Mouse (Mus musculus): ENCODE measurements around the gene Mical1. TPM values are rescaled to one million over a fixed set of nuclear protein-coding genes. Genes with fewer than 3 reads are reported as not detected.
"Not testable (repeated sequence)": the region's sequence is repeated elsewhere in the genome, so short reads cannot be mapped to it uniquely, and the experiment has no call there.

The Mical1 gene
- polyA plus RNA-seq, 1 experiment from 2014 or later: 38.9 TPM

DNA sequence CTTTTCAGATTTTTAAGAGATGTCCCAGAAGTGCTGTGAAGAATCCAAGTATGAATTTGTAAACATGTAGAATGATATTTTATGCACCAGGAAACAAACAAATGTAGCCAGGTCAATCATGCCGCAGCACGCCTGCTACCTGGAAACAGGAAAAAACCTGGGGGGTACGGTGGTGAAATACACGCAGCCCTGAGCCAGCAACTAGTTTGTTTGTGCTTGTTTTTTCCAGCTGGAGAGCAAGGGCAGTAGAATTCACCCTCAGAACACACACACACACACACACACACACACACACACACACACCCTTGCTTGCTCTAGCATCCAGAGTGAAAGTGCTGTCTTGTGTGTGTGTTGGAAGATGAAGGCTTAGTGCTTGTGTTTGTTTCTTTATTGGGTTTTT is 15.0 kb downstream of the Mical1 start:
- Histone ChIP-seq H3K27ac (ENCODE audit: poor library complexity, severe bottlenecking) (no peak overlapping the region), H3K27me3 (replicated peaks) (no peaks in the 10 kb centered on the region), H3K4me1 (replicated peaks) (peaks cover 24% of the 10 kb centered on the region), H3K9me3 (replicated peaks) (no peaks in the 10 kb centered on the region), H3K36me3 (peaks cover 26% of the 10 kb centered on the region), H3K4me2 (no peak overlapping the region), H3K4me3 (no peak overlapping the region), H3K9ac (no peak overlapping the region)
- 55% methylated on average over 4 of the region's 4 CpGs for WGBS
- no peak for ATAC-seq (ENCODE audit: insufficient number of reproducible peaks, low FRiP score)

- ATAC-seq (ENCODE audit: insufficient number of reproducible peaks, low FRiP score): no peak
- H3K4me1 ChIP-seq (replicated peaks): 0 out of 2 replicates have a peak, but pooled peaks cover 5% of the 10 kb centered on the region
- H3K9ac ChIP-seq: no peak overlapping the region
- H3K27ac ChIP-seq (ENCODE audit: poor library complexity, severe bottlenecking): no peak overlapping the region
- WGBS: 53% methylated on average over 4 of the region's 4 CpGs
- no peak overlapping the region for H3K4me3 ChIP-seq
- H3K4me2 ChIP-seq: no peak overlapping the region
- H3K27me3 ChIP-seq (replicated peaks): no peaks in the 10 kb centered on the region
- H3K36me3 ChIP-seq: no peaks in the 10 kb centered on the region
- 0 out of 2 replicates have a peak, but pooled peaks cover 3% of the 10 kb centered on the region for H3K9me3 ChIP-seq (replicated peaks)
Observed at GRCm38 (mm10) chr10:41500941-41501340, 24.8 kb downstream of the Mical1 start.

GRCm38 (mm10) chr10:41504996-41505395 is 28.9 kb downstream of the Mical1 start:
- ATAC-seq (ENCODE audit: insufficient number of reproducible peaks, low FRiP score): no peak
- 100% methylated on average over 1 of the region's 1 CpGs for WGBS
- Histone ChIP-seq H3K27me3 (replicated peaks) (peaks cover 4% of the 10 kb centered on the region; the same call in 1 of the 2 replicates), H3K9ac (no peak overlapping the region), H3K36me3 (no peaks in the 10 kb centered on the region), H3K27ac (ENCODE audit: poor library complexity, severe bottlenecking) (no peak overlapping the region), H3K4me3 (no peak overlapping the region), H3K9me3 (replicated peaks) (no peaks in the 10 kb centered on the region), H3K4me2 (no peak overlapping the region), H3K4me1 (replicated peaks) (0 out of 2 replicates have a peak, but pooled peaks cover 5% of the 10 kb centered on the region)

DNA sequence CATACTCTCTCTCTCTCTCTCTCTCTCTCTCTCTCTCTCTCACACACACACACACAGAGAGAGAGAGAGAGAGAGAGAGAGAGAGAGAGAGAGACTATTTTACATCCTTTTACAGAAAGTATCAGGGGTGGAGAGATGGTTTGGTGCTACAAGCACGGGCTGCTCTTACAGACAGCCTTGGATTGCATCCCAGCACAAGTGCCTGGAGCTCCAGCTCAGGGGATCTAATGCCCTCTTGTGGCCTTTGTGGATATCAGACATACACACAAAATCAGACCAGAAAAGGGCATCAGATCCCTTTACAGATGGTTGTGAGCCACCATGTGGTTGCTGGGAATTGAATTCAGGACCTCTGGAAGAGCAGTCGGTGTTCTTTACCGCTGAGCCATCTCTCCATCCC is 29.3 kb downstream of the Mical1 start:
- H3K4me1 ChIP-seq (replicated peaks); H3K27me3 ChIP-seq (replicated peaks); H3K9ac ChIP-seq; H3K9me3 ChIP-seq (replicated peaks); H3K36me3 ChIP-seq; H3K4me2 ChIP-seq; H3K4me3 ChIP-seq; H3K27ac ChIP-seq (ENCODE audit: poor library complexity, severe bottlenecking); ATAC-seq (ENCODE audit: insufficient number of reproducible peaks, low FRiP score): not testable (repeated sequence)
- WGBS: 2% methylated on average over 3 of the region's 3 CpGs

GRCm38 (mm10) chr10:41509160-41509559 is 33.0 kb downstream of the Mical1 start:
- no peaks in the 10 kb centered on the region for H3K36me3 ChIP-seq
- no peak overlapping the region for H3K27ac ChIP-seq (ENCODE audit: poor library complexity, severe bottlenecking)
- H3K9me3 ChIP-seq (replicated peaks): no peaks in the 10 kb centered on the region
- no peak overlapping the region for H3K9ac ChIP-seq
- no peak overlapping the region for H3K4me3 ChIP-seq
- WGBS: 23% methylated on average over 2 of the region's 2 CpGs
- no peak overlapping the region for H3K4me2 ChIP-seq
- peaks cover 4% of the 10 kb centered on the region; the same call in 1 of the 2 replicates for H3K27me3 ChIP-seq (replicated peaks)
- ATAC-seq (ENCODE audit: insufficient number of reproducible peaks, low FRiP score): no peak
- H3K4me1 ChIP-seq (replicated peaks): no peaks in the 10 kb centered on the region

GRCm38 (mm10) chr10:41514301-41514700 is 38.2 kb downstream of the Mical1 start:
- Histone ChIP-seq H3K4me3 (no peak overlapping the region), H3K4me2 (no peak overlapping the region), H3K9me3 (replicated peaks) (no peaks in the 10 kb centered on the region), H3K27ac (ENCODE audit: poor library complexity, severe bottlenecking) (no peak overlapping the region), H3K9ac (no peak overlapping the region), H3K27me3 (replicated peaks) (no peaks in the 10 kb centered on the region), H3K36me3 (no peaks in the 10 kb centered on the region), H3K4me1 (replicated peaks) (no peaks in the 10 kb centered on the region)
- no peak for ATAC-seq (ENCODE audit: insufficient number of reproducible peaks, low FRiP score)
- 61% methylated on average over 4 of the region's 4 CpGs for WGBS

DNA sequence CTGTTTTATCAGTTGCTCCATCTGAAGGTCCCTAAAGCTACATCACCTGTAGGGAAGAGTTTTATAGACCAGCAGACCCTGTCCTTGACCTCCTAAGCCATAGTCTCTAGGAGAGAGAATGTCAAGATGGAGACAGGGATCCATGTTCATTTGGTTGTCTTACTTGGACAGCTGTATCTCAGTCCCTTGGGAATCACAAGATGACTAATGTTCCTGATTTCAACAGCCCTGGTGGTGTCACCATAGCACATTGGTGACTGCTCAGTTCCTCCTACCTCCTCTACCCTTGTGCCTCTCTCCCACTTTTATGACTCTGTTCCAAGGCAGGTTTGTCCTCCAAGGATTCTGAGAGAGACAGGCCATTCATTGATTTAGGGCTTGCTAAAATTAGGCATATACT is 38.8 kb downstream of the Mical1 start:
- Histone ChIP-seq H3K9me3 (replicated peaks) (no peaks in the 10 kb centered on the region), H3K4me1 (replicated peaks) (no peaks in the 10 kb centered on the region), H3K27me3 (replicated peaks) (no peaks in the 10 kb centered on the region), H3K4me2 (no peak overlapping the region), H3K9ac (no peak overlapping the region), H3K4me3 (no peak overlapping the region), H3K36me3 (no peaks in the 10 kb centered on the region), H3K27ac (ENCODE audit: poor library complexity, severe bottlenecking) (no peak overlapping the region)
- ATAC-seq (ENCODE audit: insufficient number of reproducible peaks, low FRiP score): no peak

- Histone ChIP-seq H3K4me1 (replicated peaks) (peaks cover 11% of the 10 kb centered on the region), H3K4me3 (peak overlapping the region; percentile 89), H3K27me3 (replicated peaks) (no peaks in the 10 kb centered on the region), H3K36me3 (peaks cover 6% of the 10 kb centered on the region; the same call in 1 of the 2 replicates), H3K9me3 (replicated peaks) (no peaks in the 10 kb centered on the region), H3K4me2 (peak overlapping the region; percentile 73), H3K27ac (ENCODE audit: poor library complexity, severe bottlenecking) (peak overlapping the region; percentile 97), H3K9ac (peak overlapping the region; percentile 80)
- peak; percentile 68 for ATAC-seq (ENCODE audit: insufficient number of reproducible peaks, low FRiP score)
- 0% methylated on average over 23 of the region's 23 CpGs for WGBS
Observed at GRCm38 (mm10) chr10:41518508-41518980, 42.4 kb downstream of the Mical1 start.

DNA sequence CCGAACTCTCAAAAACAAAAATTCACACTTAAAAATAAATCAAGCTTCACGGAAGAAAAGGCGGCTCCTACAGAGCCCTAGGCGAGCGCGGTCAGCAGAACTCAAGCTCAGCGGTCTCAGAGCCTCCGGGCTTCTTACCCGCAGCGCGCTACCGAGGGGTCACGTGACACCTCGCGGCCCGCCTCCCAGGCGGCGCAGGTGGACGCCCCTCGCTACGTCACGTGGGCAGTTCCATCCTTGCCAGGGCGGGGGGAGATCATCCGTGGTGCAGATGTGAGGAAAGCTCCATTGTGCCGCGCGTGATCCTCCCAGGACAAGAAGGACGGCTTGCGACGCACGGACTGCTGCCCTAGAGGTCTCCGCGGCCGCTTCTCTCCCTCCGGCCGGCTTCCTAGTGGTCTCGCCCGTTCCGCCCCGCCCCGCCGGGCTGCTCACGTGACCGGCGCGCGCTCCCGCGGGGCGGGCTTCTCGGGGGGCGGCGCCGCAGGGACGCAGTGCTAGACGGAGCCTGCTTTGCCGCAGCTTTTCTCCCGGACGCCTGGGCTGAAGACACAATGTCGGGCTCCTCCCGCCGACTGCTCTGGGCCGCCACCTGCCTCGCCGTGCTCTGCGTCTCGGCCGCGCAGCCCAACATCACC is 43.0 kb downstream of the Mical1 start, which contains the start of gene Cd164:
Cd164 (plus strand) TSS at position 434 of the 638 bp plus-strand sequence.
- Histone ChIP-seq H3K27me3 (replicated peaks) (no peaks in the 10 kb centered on the region), H3K36me3 (peaks cover 9% of the 10 kb centered on the region; the same call in 1 of the 2 replicates), H3K4me3 (peak within 1 kb of the TSS; percentile 89), H3K9me3 (replicated peaks) (no peaks in the 10 kb centered on the region), H3K4me1 (replicated peaks) (peaks cover 11% of the 10 kb centered on the region), H3K4me2 (peak within 1 kb of the TSS; percentile 73), H3K9ac (peak within 1 kb of the TSS; percentile 97), H3K27ac (ENCODE audit: poor library complexity, severe bottlenecking) (peak within 1 kb of the TSS; percentile 97)
- ATAC-seq (ENCODE audit: insufficient number of reproducible peaks, low FRiP score): peak; percentile 95
- WGBS: 0% methylated on average over 69 of the region's 69 CpGs

GRCm38 (mm10) chr10:41519640-41520409 is 43.7 kb downstream of the Mical1 start:
- Histone ChIP-seq H3K9ac (peak overlapping the region; percentile 97), H3K36me3 (peaks cover 14% of the 10 kb centered on the region), H3K4me2 (peak overlapping the region; percentile 73), H3K27ac (ENCODE audit: poor library complexity, severe bottlenecking) (peak overlapping the region; percentile 97), H3K4me3 (peak overlapping the region; percentile 89), H3K27me3 (replicated peaks) (no peaks in the 10 kb centered on the region), H3K4me1 (replicated peaks) (peaks cover 11% of the 10 kb centered on the region), H3K9me3 (replicated peaks) (no peaks in the 10 kb centered on the region)
- peak; percentile 62; the same call in 1 of the 2 replicates for ATAC-seq (ENCODE audit: insufficient number of reproducible peaks, low FRiP score)
- under 1% methylated on average over 65 of the region's 65 CpGs for WGBS

- no peak overlapping the region for H3K27ac ChIP-seq (ENCODE audit: poor library complexity, severe bottlenecking)
- WGBS: 3% methylated on average over 5 of the region's 5 CpGs
Observed at GRCm38 (mm10) chr10:41520410-41520673, 44.2 kb downstream of the Mical1 start.

More at GRCm38 (mm10) chr10:41520410-41520673, 44.2 kb downstream of the Mical1 start:
- Histone ChIP-seq H3K9ac (peak overlapping the region; percentile 97), H3K27me3 (replicated peaks) (no peaks in the 10 kb centered on the region), H3K4me1 (replicated peaks) (peaks cover 11% of the 10 kb centered on the region), H3K36me3 (peaks cover 14% of the 10 kb centered on the region), H3K9me3 (replicated peaks) (no peaks in the 10 kb centered on the region), H3K4me3 (peak overlapping the region; percentile 89), H3K4me2 (peak overlapping the region; percentile 83)
- no peak for ATAC-seq (ENCODE audit: insufficient number of reproducible peaks, low FRiP score)
